Mouse (Mus musculus) myocyte (in vitro differentiated cells): ENCODE measurements at regions not wholly inside any gene's neighbourhood (a gene's known extent, or its start where the extent isn't known, plus 50 kb on each side); places are given as distances from the start of the nearest gene placed in this dataset.

ENCODE experiments used
- H3K27me3 ChIP-seq: one replicate; pipeline ENCODE4 v1.6.1; 2011; ENCODE audit not compliant: control insufficient read depth, insufficient read depth, insufficient read length
- H3K36me3 ChIP-seq: one replicate; pipeline ENCODE4 v1.6.1; 2011; ENCODE audit not compliant: control insufficient read depth, insufficient read depth
- H3K4me2 ChIP-seq: one replicate; pipeline ENCODE4 v1.6.1; 2011; ENCODE audit warnings: low read depth, control low read depth
- H3K4me3 ChIP-seq: one replicate; pipeline ENCODE4 v1.5.1; 2011; ENCODE audit warnings: mild to moderate bottlenecking, control low read depth, moderate library complexity
- H3K79me2 ChIP-seq: one replicate; pipeline ENCODE4 v1.6.1; 2011; ENCODE audit not compliant: control insufficient read depth, insufficient read depth
- H3ac ChIP-seq: one replicate; pipeline ENCODE4 v1.6.1; 2011; ENCODE audit not compliant: control insufficient read depth, insufficient read length
- CEBPB ChIP-seq: IDR thresholded peaks from 2 replicates; pipeline ENCODE4 v1.6.1; 2011; ENCODE audit warnings: mild to moderate bottlenecking, moderate library complexity; ENCODE audit not compliant: poor library complexity, insufficient read depth, severe bottlenecking
- E2F4 ChIP-seq: IDR thresholded peaks from one replicate; pipeline ENCODE4 v1.6.1; 2011; ENCODE audit warnings: mild to moderate bottlenecking, control low read depth, moderate library complexity; ENCODE audit not compliant: insufficient read depth
- MAX ChIP-seq: IDR thresholded peaks from one replicate; pipeline ENCODE4 v1.6.1; 2011; ENCODE audit warnings: low read depth, mild to moderate bottlenecking, control low read depth
- MYOD1 ChIP-seq, 3 experiments: IDR thresholded peaks; one replicate each; pipeline ENCODE4 v1.6.1; 2011; ENCODE audit warnings: control low read depth in 2 of 3, low read depth in 2 of 3, mild to moderate bottlenecking in 2 of 3, moderate library complexity in 1 of 3; ENCODE audit not compliant: insufficient read length in 2 of 3, control insufficient read depth in 1 of 3
- MYOG ChIP-seq, 3 experiments: IDR thresholded peaks; one replicate each; pipeline ENCODE4 v1.6.1; 2011; ENCODE audit warnings: control low read depth in 2 of 3, low read depth in 2 of 3, mild to moderate bottlenecking in 2 of 3; ENCODE audit not compliant: insufficient read length in 2 of 3, control insufficient read depth in 1 of 3, insufficient read depth in 1 of 3
- POLR2A ChIP-seq: IDR thresholded peaks from one replicate; pipeline ENCODE4 v1.6.1; 2011; ENCODE audit warnings: low read depth, mild to moderate bottlenecking, control low read depth, moderate library complexity; ENCODE audit not compliant: insufficient read length
- POLR2AphosphoS2 ChIP-seq: IDR thresholded peaks from one replicate; pipeline ENCODE4 v1.6.1; 2011; ENCODE audit warnings: low read depth, control low read depth; ENCODE audit not compliant: insufficient read length
- REST ChIP-seq: IDR thresholded peaks from one replicate; pipeline ENCODE4 v1.6.1; 2011; ENCODE audit warnings: mild to moderate bottlenecking, control low read depth, moderate library complexity; ENCODE audit not compliant: insufficient read depth, insufficient read length
- SRF ChIP-seq: IDR thresholded peaks from one replicate; pipeline ENCODE4 v1.6.1; 2011; ENCODE audit warnings: low read depth; ENCODE audit not compliant: control insufficient read depth, insufficient read length
- TCF12 ChIP-seq: IDR thresholded peaks from one replicate; pipeline ENCODE4 v1.6.1; 2011; ENCODE audit warnings: mild to moderate bottlenecking, control low read depth; ENCODE audit not compliant: poor library complexity, insufficient read depth, severe bottlenecking
- TCF3 ChIP-seq: IDR thresholded peaks from one replicate; pipeline ENCODE4 v1.6.1; 2011; ENCODE audit warnings: low read depth, control low read depth; ENCODE audit not compliant: insufficient read length
- USF1 ChIP-seq: IDR thresholded peaks from one replicate; pipeline ENCODE4 v1.6.1; 2011; ENCODE audit warnings: low read depth, mild to moderate bottlenecking, control low read depth, moderate library complexity

GRCm38 (mm10) chr8:7763820-7764219 is 897.2 kb downstream of the Efnb2 start:
- H3K27me3 ChIP-seq, result no peaks in the 10 kb centered on the region
- no peak for TF ChIP-seq SRF
- no peak for TF ChIP-seq MYOG (IDR thresholded peaks at IDR 0.05; ENCODE audit: control insufficient read depth in 1 of 3, insufficient read depth in 1 of 3, insufficient read length in 2 of 3, low read depth in 2 of 3)
- TF ChIP-seq MAX, result no peak
- TF ChIP-seq CEBPB, result no peak
- no peak for TF ChIP-seq POLR2AphosphoS2
- H3K79me2 ChIP-seq, result no peaks in the 10 kb centered on the region
- H3K4me2 ChIP-seq, result no peak overlapping the region
- no peak overlapping the region for H3ac ChIP-seq
- no peak overlapping the region for H3K4me3 ChIP-seq
- H3K36me3 ChIP-seq, result no peaks in the 10 kb centered on the region

- no peaks in the 10 kb centered on the region for H3K79me2 ChIP-seq
- H3K4me2 ChIP-seq, result no peak overlapping the region
- H3K27me3 ChIP-seq, result no peaks in the 10 kb centered on the region
- no peak for TF ChIP-seq E2F4
- TF ChIP-seq POLR2AphosphoS2, result no peak
- no peak for TF ChIP-seq USF1
- TF ChIP-seq MYOG (IDR thresholded peaks at IDR 0.05; ENCODE audit: control insufficient read depth in 1 of 3, insufficient read depth in 1 of 3, insufficient read length in 2 of 3, low read depth in 2 of 3), result no peak
- no peaks in the 10 kb centered on the region for H3K36me3 ChIP-seq
- H3K4me3 ChIP-seq, result no peak overlapping the region
- H3ac ChIP-seq, result no peak overlapping the region
Observed at GRCm38 (mm10) chr8:7760987-7761386, 900.1 kb downstream of the Efnb2 start.

GRCm38 (mm10) chr8:7732726-7733125 is 928.3 kb downstream of the Efnb2 start:
- TF ChIP-seq CEBPB (no peak), MYOD1 (IDR thresholded peaks at IDR 0.05; ENCODE audit: control insufficient read depth in 1 of 3, insufficient read length in 2 of 3, low read depth in 2 of 3) (no peak), POLR2AphosphoS2 (no peak), REST (no peak), SRF (no peak), TCF3 (no peak), MAX (no peak), USF1 (no peak), POLR2A (no peak), MYOG (IDR thresholded peaks at IDR 0.05; ENCODE audit: control insufficient read depth in 1 of 3, insufficient read depth in 1 of 3, insufficient read length in 2 of 3, low read depth in 2 of 3) (no peak), TCF12 (no peak), E2F4 (no peak)
- no peaks in the 10 kb centered on the region for H3K79me2 ChIP-seq
- no peak overlapping the region for H3ac ChIP-seq
- H3K36me3 ChIP-seq, result no peaks in the 10 kb centered on the region
- H3K4me3 ChIP-seq, result no peak overlapping the region
- no peak overlapping the region for H3K4me2 ChIP-seq
- H3K27me3 ChIP-seq, result no peaks in the 10 kb centered on the region

- Histone ChIP-seq H3K4me3 (no peak overlapping the region), H3ac (no peak overlapping the region), H3K4me2 (no peak overlapping the region), H3K36me3 (no peaks in the 10 kb centered on the region), H3K79me2 (no peaks in the 10 kb centered on the region), H3K27me3 (no peaks in the 10 kb centered on the region)
- TF ChIP-seq POLR2AphosphoS2 (no peak), USF1 (no peak), MYOG (IDR thresholded peaks at IDR 0.05; ENCODE audit: control insufficient read depth in 1 of 3, insufficient read depth in 1 of 3, insufficient read length in 2 of 3, low read depth in 2 of 3) (no peak), MYOD1 (IDR thresholded peaks at IDR 0.05; ENCODE audit: control insufficient read depth in 1 of 3, insufficient read length in 2 of 3, low read depth in 2 of 3) (no peak), CEBPB (no peak), SRF (no peak)
Observed at GRCm38 (mm10) chr8:7721880-7722279, 939.2 kb downstream of the Efnb2 start.

GRCm38 (mm10) chr8:7718898-7719696 is 941.9 kb downstream of the Efnb2 start:
- no peaks in the 10 kb centered on the region for H3K79me2 ChIP-seq
- H3ac ChIP-seq, result no peak overlapping the region
- TF ChIP-seq REST (no peak), TCF3 (no peak), POLR2AphosphoS2 (no peak), E2F4 (no peak), POLR2A (no peak), MYOD1 (IDR thresholded peaks at IDR 0.05; ENCODE audit: control insufficient read depth in 1 of 3, insufficient read length in 2 of 3, low read depth in 2 of 3) (no peak), CEBPB (no peak), USF1 (no peak), MYOG (IDR thresholded peaks at IDR 0.05; ENCODE audit: control insufficient read depth in 1 of 3, insufficient read depth in 1 of 3, insufficient read length in 2 of 3, low read depth in 2 of 3) (no peak), MAX (no peak), TCF12 (no peak), SRF (no peak)
- H3K36me3 ChIP-seq, result no peaks in the 10 kb centered on the region
- H3K4me3 ChIP-seq, result no peak overlapping the region
- H3K4me2 ChIP-seq, result no peak overlapping the region
- H3K27me3 ChIP-seq, result no peaks in the 10 kb centered on the region
